Mouse (Mus musculus) forebrain, embryonic 10.5 days (tissue): ENCODE measurements around the gene A330070K13Rik. TPM values are rescaled to one million over a fixed set of nuclear protein-coding genes. Genes with fewer than 3 reads are reported as not detected.

Experiments used
- polyA plus RNA-seq: library from polyadenylated mRNA; unstranded; fragments of >200 nt; fragmentation: Nextera tagmentation; extraction: Ambion mirVana; gene quantifications from 2 replicates; pipeline ENCODE4 v1.2.1, GENCODE M21; 2016

Gene A330070K13Rik
- polyA plus RNA-seq, 1 experiment from 2014 or later: not detected

Other genes starting within 250 kb of the A330070K13Rik start
- gene Kctd7, start 239.8 kb downstream of the A330070K13Rik start, polyA plus RNA-seq: 3.6 and 3.9 TPM in 2 replicates
- gene Rabgef1, start 212.8 kb downstream of the A330070K13Rik start, polyA plus RNA-seq: 23.3 and 25.4 TPM in 2 replicates
- 35.8 and 39.2 TPM in 2 replicates for gene Tmem248, start 167.6 kb downstream of the A330070K13Rik start, polyA plus RNA-seq
- gene Sbds, start 129.1 kb downstream of the A330070K13Rik start, polyA plus RNA-seq: 69.5 and 76.7 TPM in 2 replicates
- gene Tyw1, start 129.0 kb downstream of the A330070K13Rik start, polyA plus RNA-seq: 32.2 and 32.5 TPM in 2 replicates
- gene Caln1, start 15.2 kb downstream of the A330070K13Rik start, polyA plus RNA-seq: 0.07 and 0.30 TPM in 2 replicates